Mouse (Mus musculus) regulatory T cell (primary cell): ENCODE data around the gene Psmd1.

Source experiments
- in situ Hi-C: fragments of 300-600 bp; cut with MboI, MseI; formaldehyde crosslinking; loops from one replicate; pipeline ENCODE4 v1.15.1; 2025; ENCODE audit warnings: high pct_unique_total_duplicates

Psmd1 gene

DNA sequence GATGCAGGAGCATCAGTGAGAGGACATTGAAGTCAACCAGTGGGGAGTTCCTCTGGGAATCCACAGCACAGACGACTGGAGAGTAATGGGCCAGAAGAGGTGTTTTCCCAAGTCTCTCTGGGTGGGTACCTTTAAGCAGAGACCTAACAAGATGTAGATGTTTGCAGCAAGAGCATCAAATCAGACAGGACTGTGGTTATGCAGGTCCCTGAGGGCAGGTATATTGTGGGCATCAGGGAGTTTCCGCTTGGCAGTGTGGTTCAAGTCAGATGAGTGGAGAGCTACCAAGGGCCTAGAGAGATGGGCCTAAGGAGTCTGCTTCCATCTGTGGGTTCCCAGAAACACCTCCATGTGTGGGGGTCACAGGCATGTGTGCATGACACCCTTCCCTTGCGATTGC, 91.9 kb downstream of the Psmd1 start:
- in situ Hi-C loops, result no loop called here

DNA sequence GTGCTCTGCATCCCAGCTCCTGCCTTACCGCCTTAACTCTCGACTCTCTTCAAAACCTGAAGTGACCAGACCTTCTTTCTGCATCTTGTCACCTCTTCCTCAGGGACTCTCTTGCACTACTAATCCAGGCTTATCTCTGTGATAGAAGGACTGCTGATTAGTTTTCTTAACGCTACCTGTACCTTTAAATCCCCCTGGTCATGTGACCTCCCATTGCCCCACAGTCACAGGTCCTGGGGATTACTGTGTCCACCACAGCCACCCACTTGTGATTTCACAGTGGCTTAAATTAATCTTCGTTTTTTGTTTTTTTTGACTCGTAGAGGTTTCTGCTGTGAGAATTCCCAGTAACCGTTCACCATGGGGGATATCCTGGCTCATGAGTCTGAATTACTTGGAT, 92.4 kb downstream of the Psmd1 start:
- in situ Hi-C loops, result no loop called here

GRCm38 (mm10) chr1:86160059-86160458, 95.9 kb downstream of the Psmd1 start:
- in situ Hi-C loops, result no loop called here

DNA sequence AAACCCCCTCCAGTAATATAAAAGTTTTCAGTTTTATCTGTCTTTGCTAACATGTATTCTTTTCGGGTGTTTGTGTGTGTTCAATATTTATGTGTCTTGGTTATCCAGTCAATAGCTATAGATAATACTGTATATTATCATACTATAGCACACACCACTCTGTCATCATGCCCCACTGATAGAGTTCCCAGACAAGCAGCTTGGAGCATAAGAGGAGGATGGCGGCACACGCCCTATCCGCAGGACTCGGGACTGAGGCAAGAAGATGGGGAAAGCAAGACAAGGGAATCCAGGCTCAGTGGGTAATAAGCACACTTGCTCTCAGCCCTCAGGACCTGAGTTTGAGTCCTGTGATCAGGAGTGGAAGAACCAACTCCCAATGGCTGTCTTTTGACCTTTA, 96.3 kb downstream of the Psmd1 start:
- in situ Hi-C loops, result no loop called here

DNA sequence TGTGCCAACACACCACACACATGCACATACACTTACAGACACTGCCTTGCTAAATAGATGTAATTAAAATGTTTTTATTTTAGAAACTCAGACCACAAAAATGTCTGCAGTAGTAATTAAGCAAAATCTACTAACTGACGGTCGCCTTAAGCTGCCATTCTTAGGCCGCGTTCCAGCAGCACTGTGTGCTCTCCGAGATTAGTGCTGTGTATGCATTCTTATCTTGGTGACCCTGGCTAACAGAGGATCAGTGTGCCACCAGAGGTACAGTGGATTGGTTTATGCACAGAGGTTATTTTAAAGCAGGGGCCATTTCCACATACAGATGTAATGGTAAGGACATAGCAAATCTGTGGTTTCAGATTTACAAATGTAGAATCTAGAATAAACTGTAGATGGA, 96.9 kb downstream of the Psmd1 start:
- in situ Hi-C loops, result no loop called here

- in situ Hi-C loops, result loop anchor here (5.0 kb wide), 1 partner anchor 163 kb away; no protein-coding TSS in a partner anchor
Observed at GRCm38 (mm10) chr1:86174602-86175001, 110.4 kb downstream of the Psmd1 start.

DNA sequence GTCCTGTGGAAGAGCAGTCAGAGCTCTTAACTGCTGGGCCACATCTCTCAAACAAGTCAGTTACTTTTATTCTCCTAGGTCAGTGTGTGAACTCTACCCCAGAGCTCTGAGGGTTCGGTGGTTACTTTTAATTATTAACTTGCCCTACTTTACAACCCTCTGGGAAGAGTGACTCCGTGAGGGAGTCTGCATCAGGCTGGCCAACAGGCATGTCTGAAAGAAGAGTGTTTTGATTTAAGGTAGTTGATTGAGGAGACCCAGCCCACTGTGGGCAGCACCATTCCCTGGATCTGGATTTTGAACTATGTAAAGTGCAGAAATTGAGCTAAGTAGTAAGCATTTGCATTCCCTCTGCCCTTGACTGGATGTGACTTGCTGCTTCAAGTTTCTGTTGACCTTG, 111.9 kb downstream of the Psmd1 start:
- in situ Hi-C loops, result loop anchor here (5.0 kb wide), 1 partner anchor 161 kb away; no protein-coding TSS in a partner anchor

DNA sequence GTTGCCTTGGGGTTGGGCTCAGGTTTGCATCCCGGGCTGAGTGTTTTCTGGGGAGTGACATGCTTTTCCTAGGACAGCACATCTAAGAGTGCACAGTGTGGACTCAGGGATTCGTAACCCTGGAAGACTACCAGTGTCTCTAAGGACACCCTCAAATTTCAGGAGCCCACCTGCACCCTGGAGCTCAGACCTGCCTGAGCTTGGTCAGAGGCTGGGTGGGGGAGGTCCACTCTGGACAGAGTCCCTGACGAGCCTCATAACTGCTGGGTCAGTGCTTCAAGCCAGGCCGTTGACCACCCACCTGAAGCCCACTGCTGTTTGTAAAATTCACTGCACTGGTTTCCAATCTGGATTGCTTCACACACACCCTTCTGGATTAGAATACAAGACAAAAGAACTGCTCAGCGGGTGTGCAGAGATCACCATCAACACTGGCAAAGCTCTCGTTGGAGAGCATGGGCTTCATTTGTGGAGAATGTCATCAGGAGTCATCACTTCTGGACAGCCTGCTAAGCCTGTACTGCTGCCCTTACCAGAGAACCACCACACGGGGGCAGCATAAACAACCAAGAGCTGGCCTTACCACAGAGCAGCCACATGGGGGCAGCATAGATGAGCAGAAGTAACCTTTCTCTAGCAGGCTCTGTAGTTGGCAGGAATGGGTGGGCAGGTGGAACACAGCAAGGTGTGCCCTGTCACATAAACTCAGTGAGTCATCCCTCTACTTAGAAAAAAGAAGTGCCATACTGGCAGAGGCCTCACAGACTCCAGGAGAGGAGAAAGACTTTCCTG, 114.5 kb downstream of the Psmd1 start:
- in situ Hi-C loops, result loop anchor here (5.0 kb wide), 1 partner anchor 159 kb away; no protein-coding TSS in a partner anchor

- in situ Hi-C loops, result no loop called here
Observed at GRCm38 (mm10) chr1:86182004-86182709, 118.0 kb downstream of the Psmd1 start.

DNA sequence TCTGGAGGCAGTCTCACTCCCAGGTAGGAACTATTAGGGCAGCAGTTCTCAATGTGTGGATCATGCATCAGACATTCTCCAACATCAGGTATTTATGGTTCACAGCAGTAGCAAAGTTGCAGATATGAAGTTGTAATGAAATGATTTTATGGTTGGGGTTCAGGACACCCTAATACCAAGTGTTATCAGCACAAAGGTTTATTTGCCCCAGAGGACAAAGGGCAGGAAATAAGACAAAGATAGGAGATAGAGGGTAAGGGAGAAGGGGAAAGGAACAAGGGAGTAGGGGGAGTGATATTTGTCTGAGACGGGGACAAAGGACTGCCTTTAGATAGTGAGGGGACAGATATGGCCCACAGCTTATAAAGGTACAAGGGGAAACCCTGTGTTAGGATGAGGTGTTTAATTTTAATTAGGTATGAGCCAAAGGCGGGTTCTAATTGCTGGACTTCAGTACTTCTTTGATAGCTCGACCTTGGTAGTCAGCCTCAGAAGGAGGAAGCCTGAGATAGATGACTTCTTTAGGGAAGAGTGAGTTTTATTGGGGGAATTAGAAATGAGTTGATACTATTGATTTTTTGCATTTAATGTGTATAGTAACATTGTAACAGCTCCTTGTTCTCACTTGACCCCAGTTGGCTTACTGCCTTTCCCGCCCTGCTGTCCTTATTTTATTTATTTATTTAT, 119.5 kb downstream of the Psmd1 start:
- in situ Hi-C loops, result no loop called here

DNA sequence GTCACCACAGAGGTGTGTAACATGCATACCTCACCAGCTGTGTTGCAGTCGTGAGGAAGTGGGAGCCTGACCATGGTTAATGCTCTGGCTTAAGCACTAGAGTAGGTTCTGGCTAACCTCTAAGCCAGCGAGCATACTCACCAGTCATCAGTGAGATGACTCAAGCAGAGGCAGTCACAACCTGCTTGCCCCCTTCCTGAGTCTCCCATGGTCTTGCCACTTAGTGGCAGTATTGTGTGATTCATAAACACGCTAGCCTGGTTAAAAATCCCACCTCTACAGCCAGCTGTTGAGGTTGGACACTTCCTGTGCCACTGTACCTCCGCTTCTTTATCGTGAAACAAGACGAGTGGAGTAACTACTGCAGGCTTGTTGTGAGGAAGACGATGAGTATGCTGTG, 122.6 kb downstream of the Psmd1 start:
- in situ Hi-C loops, result no loop called here

GRCm38 (mm10) chr1:86187856-86188255, 123.7 kb downstream of the Psmd1 start:
- in situ Hi-C loops, result no loop called here

GRCm38 (mm10) chr1:86188271-86188670, 124.1 kb downstream of the Psmd1 start:
- in situ Hi-C loops, result no loop called here
